ENCODE assay signal across 10 mouse cellular contexts in genomic region chr17:31067051-31067450, GRCm38 (mm10). TPM values are rescaled to one million over a fixed set of nuclear protein-coding genes. Genes with fewer than 3 reads are reported as not detected.
DNase-seq lines count a peak whose midpoint lies in the region; ATAC-seq lines count a peak whose summit lies in the region.
"Had no signal": no experiment of that assay in that cellular context is flagged by ENCODE, and none has a peak within 500 bp of the region (broad histone marks: within the 10 kb centered on the region; RNA-seq: fewer than 3 reads in every experiment).

No protein-coding gene starts in this region.

- no peak overlapping the region for H3K4me2 ChIP-seq in forebrain, embryonic 12.5 days
- H3K4me2 ChIP-seq: limb, embryonic 12.5 days; neural tube, embryonic 13.5 days had no signal

- H3K36me3 ChIP-seq in megakaryocyte, embryonic 14.5 days (replicated peaks; ENCODE audit: low read length): peaks cover 53% of the 10 kb centered on the region
- peaks cover 2% of the 10 kb centered on the region; the same call in 1 of the 2 replicates for H3K36me3 ChIP-seq in forebrain, embryonic 12.5 days (replicated peaks)
- H3K36me3 ChIP-seq: limb, embryonic 12.5 days had no signal

- peak; percentile 79 for ATAC-seq in frontal cortex, adult (ENCODE audit: low TSS enrichment)
- no peak for ATAC-seq in megakaryocyte, adult 5-6 weeks (ENCODE audit: poor library complexity, severe bottlenecking)
- no peak for ATAC-seq in forebrain, embryonic 12.5 days (ENCODE audit: low FRiP score)

- peaks cover 3% of the 10 kb centered on the region for H3K27me3 ChIP-seq in megakaryocyte, embryonic 14.5 days (replicated peaks)
- H3K27me3 ChIP-seq in forebrain, embryonic 12.5 days: no peaks in the 10 kb centered on the region
- H3K27me3 ChIP-seq: limb, embryonic 12.5 days; neural tube, embryonic 13.5 days had no signal

- peaks cover 65% of the 10 kb centered on the region for H3K4me1 ChIP-seq in megakaryocyte, embryonic 14.5 days
- peaks cover 33% of the 10 kb centered on the region for H3K4me1 ChIP-seq in forebrain, embryonic 12.5 days

- no peak for DNase-seq in frontal cortex, postnatal 14 days (ENCODE audit: low spot score in 2 of 2)
- DNase-seq in induced T-regulatory cell, adult 2 months (ENCODE audit: low read depth): peak; percentile 91
- DNase-seq in thymus, postnatal 10 days (ENCODE audit: low spot score in 2 of 2): peak; percentile 63 to 68
- DNase-seq in ovary, postnatal 14 days (ENCODE audit: low spot score): no peak

- no peak overlapping the region for H3K9ac ChIP-seq in forebrain, embryonic 12.5 days
- H3K9ac ChIP-seq: limb, embryonic 12.5 days; neural tube, embryonic 13.5 days had no signal

- no peak overlapping the region for H3K27ac ChIP-seq in forebrain, embryonic 12.5 days
- H3K27ac ChIP-seq: neural tube, embryonic 13.5 days had no signal

- H3K4me3 ChIP-seq in megakaryocyte, embryonic 14.5 days (replicated peaks): peak overlapping the region; percentile 28
- H3K4me3 ChIP-seq in forebrain, embryonic 12.5 days (replicated peaks): no peak overlapping the region
- H3K4me3 ChIP-seq: limb, embryonic 12.5 days; neural tube, embryonic 13.5 days had no signal

- H3K9me3 ChIP-seq in megakaryocyte, embryonic 14.5 days: no peaks in the 10 kb centered on the region
- no peaks in the 10 kb centered on the region for H3K9me3 ChIP-seq in forebrain, embryonic 12.5 days
- H3K9me3 ChIP-seq: limb, embryonic 12.5 days; neural tube, embryonic 13.5 days had no signal

- WGBS in forebrain, embryonic 12.5 days: 86% methylated on average over 11 of the region's 11 CpGs

RNA-seq across cellular contexts. Expression of gene Abcg1, which starts 9.6 kb away (rescaled TPM):
- 5.5 and 7.8 TPM in 2 replicates for polyA plus RNA-seq in megakaryocyte, embryonic 14.5 days (2012; ENCODE audit: insufficient read depth, low replicate concordance)
- 13.2 and 20.1 TPM in 2 replicates for total RNA-seq in megakaryocyte, adult 5-6 weeks (2015)
- total RNA-seq in megakaryocyte, adult 5-6 weeks (2017): 19.2 and 23.7 TPM in 2 replicates
- polyA plus RNA-seq in forebrain, embryonic 12.5 days (2016; fragmentation: Nextera tagmentation; extraction: Ambion mirVana): 16.2 and 16.5 TPM in 2 replicates

Comparison
In these comparisons a context has a peak if more than half of its experiments do, and no peak if none do; other contexts are left out.
1. DNase-seq: peak in induced T-regulatory cell, adult 2 months (single experiment) and thymus, postnatal 10 days (2 of 2); none in frontal cortex, postnatal 14 days (0 of 2) and ovary, postnatal 14 days (single experiment).